Mouse (Mus musculus): ENCODE measurements around the gene Ift81. TPM values are rescaled to one million over a fixed set of nuclear protein-coding genes. Genes with fewer than 3 reads are reported as not detected.

Ift81 gene
- polyA plus RNA-seq, 1 experiment from 2014 or later, result 35.6 TPM

- WGBS, result 81% methylated on average over 8 of the region's 8 CpGs
- Histone ChIP-seq H3K9me3 (no peaks in the 10 kb centered on the region), H3K27ac (no peak overlapping the region), H3K27me3 (no peaks in the 10 kb centered on the region), H3K4me3 (no peak overlapping the region), H3K36me3 (peaks cover 14% of the 10 kb centered on the region; the same call in 1 of the 2 replicates), H3K4me1 (no peaks in the 10 kb centered on the region), H3K9ac (no peak overlapping the region), H3K4me2 (no peak overlapping the region)
- no peak for ATAC-seq (ENCODE audit: insufficient number of reproducible peaks, low FRiP score, low TSS enrichment, low read depth)
Observed at GRCm38 (mm10) chr5:122541871-122542270, 72.4 kb downstream of the Ift81 start.

DNA sequence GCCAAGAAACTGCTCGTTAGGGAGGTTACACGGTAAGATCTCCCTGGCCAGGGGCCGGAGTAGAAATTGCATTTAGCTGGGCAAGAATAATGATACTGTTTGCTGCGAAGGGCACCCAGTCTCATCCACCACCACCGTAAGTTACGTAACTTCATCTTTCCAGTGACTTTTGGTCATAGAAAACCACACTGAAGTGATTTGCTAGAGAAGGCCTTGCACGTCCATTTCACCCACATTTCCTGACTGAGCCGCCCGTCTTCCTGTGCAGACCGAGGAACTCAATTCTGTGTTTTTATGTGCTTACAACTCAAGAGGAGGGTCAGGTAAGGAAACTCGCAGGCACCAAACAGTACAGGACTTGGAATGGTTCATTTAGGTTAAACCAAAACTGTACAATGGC, 76.2 kb downstream of the Ift81 start:
- H3K27ac ChIP-seq, result no peak overlapping the region
- no peak overlapping the region for H3K4me3 ChIP-seq
- peaks cover 14% of the 10 kb centered on the region; the same call in 1 of the 2 replicates for H3K36me3 ChIP-seq
- H3K4me2 ChIP-seq, result no peak overlapping the region
- ATAC-seq (ENCODE audit: insufficient number of reproducible peaks, low FRiP score, low TSS enrichment, low read depth), result no peak
- 86% methylated on average over 11 of the region's 11 CpGs for WGBS
- no peaks in the 10 kb centered on the region for H3K9me3 ChIP-seq
- no peak overlapping the region for H3K9ac ChIP-seq
- H3K4me1 ChIP-seq, result no peaks in the 10 kb centered on the region
- H3K27me3 ChIP-seq, result no peaks in the 10 kb centered on the region

DNA sequence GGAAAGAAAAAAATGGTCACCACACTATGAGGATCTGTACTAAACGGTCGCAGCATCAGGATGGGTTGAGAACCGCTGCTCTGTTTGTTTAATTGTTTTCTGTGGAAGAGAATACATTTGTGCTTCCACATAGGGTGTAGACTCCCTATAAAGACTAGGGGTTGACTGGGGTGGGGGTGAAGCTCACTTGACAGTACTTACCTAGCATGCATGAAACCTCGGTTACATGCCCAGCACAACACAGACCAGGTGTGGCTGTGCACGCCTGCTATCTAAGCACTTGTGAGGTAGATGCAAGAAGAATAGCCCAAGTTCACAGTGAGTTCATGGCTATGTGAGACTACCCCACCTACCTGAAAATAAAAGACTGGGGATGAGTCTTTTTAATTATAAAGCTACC, 76.7 kb downstream of the Ift81 start:
- no peak for ATAC-seq (ENCODE audit: insufficient number of reproducible peaks, low FRiP score, low TSS enrichment, low read depth)
- 93% methylated on average over 5 of the region's 5 CpGs for WGBS
- Histone ChIP-seq H3K4me3 (no peak overlapping the region), H3K4me2 (no peak overlapping the region), H3K36me3 (peaks cover 14% of the 10 kb centered on the region; the same call in 1 of the 2 replicates), H3K4me1 (no peaks in the 10 kb centered on the region), H3K27ac (no peak overlapping the region), H3K9me3 (no peaks in the 10 kb centered on the region), H3K27me3 (no peaks in the 10 kb centered on the region), H3K9ac (no peak overlapping the region)

DNA sequence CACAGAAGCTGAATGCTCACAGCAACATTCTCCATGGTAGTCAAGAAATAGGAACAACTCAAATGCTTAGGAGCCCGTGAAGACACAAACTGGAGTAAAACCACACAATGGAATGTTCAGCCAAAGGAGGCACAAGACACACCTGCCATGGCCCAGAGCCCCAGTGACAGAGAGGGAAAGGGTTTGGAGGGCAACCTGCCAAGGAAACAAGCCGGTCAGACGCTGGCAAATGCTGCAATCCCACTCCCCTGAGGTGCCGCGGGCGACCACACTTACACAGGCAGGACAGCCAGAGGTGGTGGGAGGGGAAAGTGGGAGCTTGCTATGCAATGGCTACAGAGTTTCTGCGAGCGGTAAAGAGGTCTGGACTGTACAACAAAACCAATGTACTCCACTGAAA, 80.4 kb downstream of the Ift81 start:
- WGBS, result 67% methylated on average over 8 of the region's 8 CpGs

DNA sequence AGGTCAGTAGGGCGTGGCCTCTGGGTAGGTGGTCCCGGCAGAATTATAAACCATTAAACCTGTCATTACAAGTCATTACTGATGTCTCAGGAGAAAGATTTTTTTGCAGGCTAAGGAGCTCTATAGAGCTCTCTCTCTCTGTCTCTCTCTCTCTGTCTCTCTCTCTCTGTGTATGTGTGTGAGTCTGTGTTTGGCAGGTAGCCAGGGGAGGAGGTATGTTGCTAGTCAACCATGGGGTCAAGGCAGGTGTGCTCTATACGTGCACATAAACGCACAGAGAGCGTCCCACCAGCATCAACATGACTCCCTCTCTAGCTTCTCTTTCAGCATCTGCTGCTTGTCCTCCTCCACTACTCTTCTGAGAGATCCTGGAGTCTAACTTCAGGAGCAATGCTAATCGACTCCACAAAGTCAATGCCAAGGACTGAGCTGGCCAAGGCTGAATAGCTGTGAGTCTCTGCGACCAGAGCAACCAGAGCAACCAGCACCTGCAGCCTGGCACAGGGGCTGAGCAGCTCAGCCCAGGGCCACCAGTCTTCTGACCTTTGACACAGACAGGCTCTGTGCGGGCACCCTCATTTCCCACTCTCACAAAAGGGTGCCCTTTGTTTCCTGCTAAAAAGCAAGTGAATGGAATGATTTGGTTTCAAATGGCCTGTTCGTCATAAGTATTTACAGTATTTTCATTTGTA, 84.3 kb downstream of the Ift81 start:
- WGBS, result 55% methylated on average over 9 of the region's 9 CpGs
- no peak overlapping the region for H3K4me3 ChIP-seq
- H3K9ac ChIP-seq, result no peak overlapping the region
- peaks cover 53% of the 10 kb centered on the region for H3K4me1 ChIP-seq
- no peaks in the 10 kb centered on the region for H3K9me3 ChIP-seq
- H3K27me3 ChIP-seq, result no peaks in the 10 kb centered on the region
- H3K4me2 ChIP-seq, result no peak overlapping the region
- peak overlapping the region; percentile 71 for H3K27ac ChIP-seq
- H3K36me3 ChIP-seq, result no peaks in the 10 kb centered on the region
- ATAC-seq (ENCODE audit: insufficient number of reproducible peaks, low FRiP score, low TSS enrichment, low read depth), result no peak

More for the DNA sequence above, 80.4 kb downstream of the Ift81 start:
- Histone ChIP-seq H3K27ac (no peak overlapping the region), H3K27me3 (no peaks in the 10 kb centered on the region), H3K4me3 (no peak overlapping the region), H3K36me3 (peaks cover 5% of the 10 kb centered on the region; the same call in 1 of the 2 replicates), H3K9me3 (no peaks in the 10 kb centered on the region), H3K4me1 (peaks cover 17% of the 10 kb centered on the region), H3K9ac (no peak overlapping the region), H3K4me2 (no peak overlapping the region)
- ATAC-seq (ENCODE audit: insufficient number of reproducible peaks, low FRiP score, low TSS enrichment, low read depth), result no peak; the same call in 1 of the 2 replicates

GRCm38 (mm10) chr5:122529316-122529715, 85.0 kb downstream of the Ift81 start:
- WGBS, result 38% methylated on average over 3 of the region's 3 CpGs
- no peak for ATAC-seq (ENCODE audit: insufficient number of reproducible peaks, low FRiP score, low TSS enrichment, low read depth)

DNA sequence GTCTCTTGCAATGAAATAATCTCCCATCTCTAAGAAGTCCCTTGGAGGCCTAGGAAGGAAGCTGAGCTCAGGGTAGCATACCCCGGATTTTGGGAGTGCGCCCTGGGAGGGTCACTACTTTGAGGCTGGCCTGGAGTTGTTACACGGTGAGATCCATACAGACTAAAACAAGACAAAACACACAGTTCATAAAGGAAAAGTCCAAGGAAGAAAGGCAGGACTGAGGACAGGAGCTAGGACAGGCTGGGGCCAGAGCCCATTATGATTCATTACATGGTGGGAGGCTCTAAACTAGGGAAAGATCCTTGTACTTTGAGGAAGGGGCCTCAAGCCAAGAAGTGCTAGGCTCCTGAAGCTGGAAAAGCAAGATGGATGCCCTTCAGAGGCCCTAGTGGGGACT, 85.7 kb downstream of the Ift81 start:
- WGBS, result 72% methylated on average over 3 of the region's 3 CpGs
- H3K36me3 ChIP-seq, result no peaks in the 10 kb centered on the region

More at GRCm38 (mm10) chr5:122529316-122529715, 85.0 kb downstream of the Ift81 start:
- no peak overlapping the region for H3K4me2 ChIP-seq
- no peaks in the 10 kb centered on the region for H3K36me3 ChIP-seq
- H3K27me3 ChIP-seq, result no peaks in the 10 kb centered on the region
- no peak overlapping the region for H3K4me3 ChIP-seq
- H3K9ac ChIP-seq, result no peak overlapping the region
- peak overlapping the region; percentile 71 for H3K27ac ChIP-seq
- no peaks in the 10 kb centered on the region for H3K9me3 ChIP-seq
- H3K4me1 ChIP-seq, result peaks cover 54% of the 10 kb centered on the region

GRCm38 (mm10) chr5:122527761-122528160, 86.6 kb downstream of the Ift81 start:
- H3K4me2 ChIP-seq, result peak overlapping the region; percentile 34
- H3K9ac ChIP-seq, result no peak overlapping the region
- ATAC-seq (ENCODE audit: insufficient number of reproducible peaks, low FRiP score, low TSS enrichment, low read depth), result no peak
- H3K27ac ChIP-seq, result peak overlapping the region; percentile 84
- no peaks in the 10 kb centered on the region for H3K27me3 ChIP-seq
- H3K36me3 ChIP-seq, result no peaks in the 10 kb centered on the region
- H3K4me1 ChIP-seq, result peaks cover 54% of the 10 kb centered on the region
- 30% methylated on average over 11 of the region's 11 CpGs for WGBS
- no peaks in the 10 kb centered on the region for H3K9me3 ChIP-seq
- H3K4me3 ChIP-seq, result peak overlapping the region; percentile 2; the same call in 1 of the 2 replicates

More for the DNA sequence above, 85.7 kb downstream of the Ift81 start:
- Histone ChIP-seq H3K27me3 (no peaks in the 10 kb centered on the region), H3K9ac (no peak overlapping the region), H3K4me3 (no peak overlapping the region), H3K4me2 (no peak overlapping the region), H3K9me3 (no peaks in the 10 kb centered on the region), H3K4me1 (peaks cover 54% of the 10 kb centered on the region), H3K27ac (peak overlapping the region; percentile 84)
- ATAC-seq (ENCODE audit: insufficient number of reproducible peaks, low FRiP score, low TSS enrichment, low read depth), result no peak

- 66% methylated on average over 15 of the region's 15 CpGs for WGBS
- no peak for ATAC-seq (ENCODE audit: insufficient number of reproducible peaks, low FRiP score, low TSS enrichment, low read depth)
Observed at GRCm38 (mm10) chr5:122526878-122527730, 87.2 kb downstream of the Ift81 start.

DNA sequence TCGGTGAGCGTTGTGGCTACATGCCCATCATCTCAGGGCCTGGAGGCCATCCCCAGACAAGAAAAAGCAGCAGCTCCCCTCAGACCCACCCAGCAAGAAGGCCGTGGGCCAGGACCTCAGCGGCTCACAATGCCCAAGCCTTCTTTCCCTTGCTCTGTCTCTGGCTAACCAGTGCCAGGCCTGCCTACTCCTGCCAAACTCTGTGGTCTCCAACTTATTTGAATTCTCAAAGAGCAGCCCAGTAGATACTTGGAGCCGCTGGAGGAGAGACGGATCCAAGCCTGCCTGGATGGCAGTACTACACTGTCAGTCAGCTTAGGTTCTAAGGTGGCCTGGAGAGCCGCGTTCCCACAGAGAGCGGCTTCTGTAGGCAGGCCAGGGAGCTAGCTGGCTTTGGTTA, 87.9 kb downstream of the Ift81 start:
- no peak overlapping the region for H3K4me2 ChIP-seq
- H3K27ac ChIP-seq, result no peak overlapping the region
- no peaks in the 10 kb centered on the region for H3K9me3 ChIP-seq
- H3K4me3 ChIP-seq, result no peak overlapping the region
- H3K4me1 ChIP-seq, result peaks cover 54% of the 10 kb centered on the region
- H3K27me3 ChIP-seq, result no peaks in the 10 kb centered on the region
- no peak overlapping the region for H3K9ac ChIP-seq
- H3K36me3 ChIP-seq, result no peaks in the 10 kb centered on the region
- ATAC-seq (ENCODE audit: insufficient number of reproducible peaks, low FRiP score, low TSS enrichment, low read depth), result no peak
- 82% methylated on average over 9 of the region's 9 CpGs for WGBS

More at GRCm38 (mm10) chr5:122526878-122527730, 87.2 kb downstream of the Ift81 start:
- H3K36me3 ChIP-seq, result no peaks in the 10 kb centered on the region
- H3K4me2 ChIP-seq, result peak overlapping the region; percentile 34
- 0 out of 2 replicates have a peak overlapping the region, but pooled peaks have one; percentile 2 for H3K4me3 ChIP-seq
- no peaks in the 10 kb centered on the region for H3K9me3 ChIP-seq
- no peak overlapping the region for H3K9ac ChIP-seq
- H3K27me3 ChIP-seq, result no peaks in the 10 kb centered on the region
- H3K27ac ChIP-seq, result peak overlapping the region; percentile 84
- H3K4me1 ChIP-seq, result peaks cover 54% of the 10 kb centered on the region

GRCm38 (mm10) chr5:122525238-122525931, 88.9 kb downstream of the Ift81 start:
- Histone ChIP-seq H3K27me3 (no peaks in the 10 kb centered on the region), H3K9ac (no peak overlapping the region), H3K4me2 (no peak overlapping the region), H3K27ac (peak overlapping the region; percentile 47; the same call in 1 of the 2 replicates), H3K36me3 (no peaks in the 10 kb centered on the region), H3K4me1 (peaks cover 58% of the 10 kb centered on the region), H3K9me3 (no peaks in the 10 kb centered on the region), H3K4me3 (no peak overlapping the region)
- 74% methylated on average over 14 of the region's 14 CpGs for WGBS
- ATAC-seq (ENCODE audit: insufficient number of reproducible peaks, low FRiP score, low TSS enrichment, low read depth), result no peak

Measured in limb, embryonic 15.5 days (tissue).